Mouse (Mus musculus) adrenal gland, postnatal 14 days (tissue): ENCODE data around the gene Atraid. TPM values are rescaled to one million over a fixed set of nuclear protein-coding genes. Genes with fewer than 3 reads are reported as not detected.
A peak's percentile ranks its signal among the peaks of the same experiment; 100 is the strongest.

ENCODE experiments used
- DNase-seq: peaks from one replicate; pipeline ENCODE4 v3.0.0; 2021; ENCODE audit warnings: mixed read lengths
- total RNA-seq: library from RNA; stranded (reverse); gene quantifications from 2 replicates; pipeline ENCODE4 v1.2.3, GENCODE M21; 2021

Gene Atraid
- total RNA-seq, 1 experiment from 2014 or later, result 116 TPM

GRCm38 (mm10) chr5:31094799-31095691 lies 46.9 kb downstream of the Atraid start:
- peak; percentile 73 for DNase-seq

- no peak for DNase-seq
These were observed 47.8 kb downstream of the Atraid start for GRCm38 (mm10) chr5:31095711-31096480.

Other genes with a start within 250 kb of the Atraid start
- 44.1 and 46.5 TPM in 2 replicates for gene Mapre3, start 233.7 kb upstream of the Atraid start, total RNA-seq
- gene Tmem214, start 180.3 kb upstream of the Atraid start, total RNA-seq, result 48.5 and 55.1 TPM in 2 replicates
- gene Agbl5, start 159.6 kb upstream of the Atraid start, total RNA-seq, result 10.4 and 11.7 TPM in 2 replicates
- gene Ost4, start 140.5 kb upstream of the Atraid start, total RNA-seq, result 210 and 212 TPM in 2 replicates
- 46.2 and 51.0 TPM in 2 replicates for gene Emilin1, start 134.9 kb upstream of the Atraid start, total RNA-seq
- gene Khk, start 126.9 kb upstream of the Atraid start, total RNA-seq, result 48.4 and 70.5 TPM in 2 replicates
- 0.56 and 0.86 TPM in 2 replicates for gene Cgref1, start 102.7 kb upstream of the Atraid start, total RNA-seq
- gene Preb, start 88.0 kb upstream of the Atraid start, total RNA-seq, result 117 and 128 TPM in 2 replicates
- gene Tcf23, start 79.7 kb upstream of the Atraid start, total RNA-seq, result 1.1 and 1.2 TPM in 2 replicates
- 19.7 and 24.0 TPM in 2 replicates for gene Slc5a6, start 612 bp downstream of the Atraid start, total RNA-seq
- gene Cad, start 6.5 kb downstream of the Atraid start, total RNA-seq, result 31.0 and 37.3 TPM in 2 replicates
- not detected in 2 replicates for gene Dnajc5g, start 58.0 kb downstream of the Atraid start, total RNA-seq
- gene Slc30a3, start 59.9 kb downstream of the Atraid start, total RNA-seq, result 0.49 and 0.74 TPM in 2 replicates
- not detected in 2 replicates for gene Trim54, start 68.4 kb downstream of the Atraid start, total RNA-seq
- not detected in 2 replicates for gene Ucn, start 90.5 kb downstream of the Atraid start, total RNA-seq
- gene Mpv17, start 105.9 kb downstream of the Atraid start, total RNA-seq, result 41.7 and 46.4 TPM in 2 replicates
- gene Gm29609, start 131.6 kb downstream of the Atraid start, total RNA-seq, result 1.7 and 1.9 TPM in 2 replicates
- gene Gtf3c2, start 131.8 kb downstream of the Atraid start, total RNA-seq, result 54.3 and 58.6 TPM in 2 replicates
- gene Snx17, start 144.9 kb downstream of the Atraid start, total RNA-seq, result 85.0 and 95.4 TPM in 2 replicates
- gene Eif2b4, start 145.1 kb downstream of the Atraid start, total RNA-seq, result 42.7 and 64.9 TPM in 2 replicates
- 25.8 and 27.9 TPM in 2 replicates for gene Zfp513, start 154.0 kb downstream of the Atraid start, total RNA-seq
- gene Ppm1g, start 172.4 kb downstream of the Atraid start, total RNA-seq, result 117 and 121 TPM in 2 replicates
- gene Nrbp1, start 192.6 kb downstream of the Atraid start, total RNA-seq, result 79.7 and 87.7 TPM in 2 replicates
- not detected in 2 replicates for gene Gm9970, start 192.9 kb downstream of the Atraid start, total RNA-seq
- gene Krtcap3, start 203.4 kb downstream of the Atraid start, total RNA-seq, result 2.7 and 4.8 TPM in 2 replicates
- gene Ift172, start 242.8 kb downstream of the Atraid start, total RNA-seq, result 36.0 and 41.5 TPM in 2 replicates
- gene Fndc4, start 247.8 kb downstream of the Atraid start, total RNA-seq, result 10.9 and 12.2 TPM in 2 replicates
- gene Gckr, start 249.1 kb downstream of the Atraid start, total RNA-seq, result 1.6 and 13.8 TPM in 2 replicates